Mouse (Mus musculus): ENCODE measurements around the gene Ifngr2. TPM values are rescaled to one million over a fixed set of nuclear protein-coding genes. Genes with fewer than 3 reads are reported as not detected.

The Ifngr2 gene
- polyA plus RNA-seq, 1 experiment from 2014 or later = 44.0 TPM

DNA sequence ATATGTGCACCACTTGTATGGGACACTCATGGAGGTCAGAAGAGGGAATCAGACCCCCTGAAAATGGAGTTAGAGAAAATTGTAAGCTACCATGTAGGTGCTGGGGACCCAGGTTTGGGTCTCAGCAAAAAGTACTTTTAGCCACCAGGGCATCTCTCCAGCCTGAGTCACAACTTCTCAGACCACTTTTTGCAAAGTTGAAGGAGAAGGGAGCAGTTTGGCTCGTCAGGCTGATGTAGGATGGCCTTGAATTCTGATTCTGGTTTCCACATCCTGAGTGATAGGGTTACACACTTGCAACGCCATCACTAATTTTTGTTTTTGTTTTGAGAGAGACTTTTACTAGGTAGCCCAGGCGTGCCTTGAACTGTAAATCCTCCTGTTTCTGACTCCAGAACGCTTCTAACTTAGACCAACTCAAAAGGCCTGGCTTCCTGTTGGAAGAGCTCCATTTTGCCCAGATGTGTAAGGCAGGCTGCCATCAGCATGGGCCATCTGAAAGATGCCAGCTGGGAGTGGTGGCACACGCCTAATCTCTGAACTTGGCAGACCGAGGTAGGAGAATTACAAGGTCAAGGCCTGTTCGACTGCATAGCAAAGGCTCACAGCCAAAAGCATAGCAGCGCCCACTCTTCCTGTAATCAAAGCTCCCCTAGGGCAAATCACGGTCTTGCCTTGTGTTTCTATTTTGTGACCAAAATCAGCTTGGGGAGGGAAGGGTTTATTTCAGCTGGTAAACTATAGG, 62.8 kb downstream of the Ifngr2 start:
- Histone ChIP-seq H3K4me2 (replicated peaks; ENCODE audit: low read depth, low read length) (no peak overlapping the region), H3K27ac (ENCODE audit: low read length) (no peak overlapping the region), H3K27me3 (ENCODE audit: control insufficient read depth, insufficient read depth, low read length) (no peaks in the 10 kb centered on the region), H3K36me3 (ENCODE audit: control insufficient read depth, insufficient read depth, low read length) (no peaks in the 10 kb centered on the region), H3K4me1 (ENCODE audit: control insufficient read depth, insufficient read depth, low read length) (no peaks in the 10 kb centered on the region), H3K9ac (replicated peaks; ENCODE audit: low read depth, low read length) (no peak overlapping the region), H3K9me3 (ENCODE audit: control insufficient read depth, low read depth, low read length) (no peaks in the 10 kb centered on the region), H3K4me3 (ENCODE audit: low read depth, low read length) (no peak overlapping the region)
- WGBS = 63% methylated on average over 9 of the region's 9 CpGs
- ATAC-seq (ENCODE audit: insufficient number of reproducible peaks, insufficient read depth, low FRiP score, low read depth) = no peak

DNA sequence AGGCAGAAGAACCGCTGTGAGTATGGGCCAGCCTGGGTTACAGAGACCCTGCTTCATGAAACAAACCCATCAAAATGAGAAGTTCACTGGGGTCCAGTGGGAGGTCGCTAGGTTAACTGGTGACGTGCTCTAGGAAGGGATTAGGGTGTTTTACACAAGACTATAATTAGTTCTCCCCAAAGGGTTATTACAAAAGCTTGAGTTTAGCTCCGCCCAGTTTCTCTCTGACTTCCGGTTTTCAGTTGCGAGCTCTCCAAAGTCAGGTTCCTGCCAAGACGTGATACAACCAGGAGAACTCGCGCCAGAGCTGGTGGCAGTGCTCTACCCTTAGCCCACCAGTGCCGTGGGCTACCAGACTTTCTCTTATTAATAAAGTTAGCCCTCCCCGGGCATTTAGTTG, 64.4 kb downstream of the Ifngr2 start:
- Histone ChIP-seq H3K9me3 (ENCODE audit: control insufficient read depth, low read depth, low read length) (no peaks in the 10 kb centered on the region), H3K27ac (ENCODE audit: low read length) (no peak overlapping the region), H3K36me3 (ENCODE audit: control insufficient read depth, insufficient read depth, low read length) (no peaks in the 10 kb centered on the region), H3K27me3 (ENCODE audit: control insufficient read depth, insufficient read depth, low read length) (no peaks in the 10 kb centered on the region), H3K4me2 (replicated peaks; ENCODE audit: low read depth, low read length) (no peak overlapping the region), H3K9ac (replicated peaks; ENCODE audit: low read depth, low read length) (no peak overlapping the region), H3K4me1 (ENCODE audit: control insufficient read depth, insufficient read depth, low read length) (no peaks in the 10 kb centered on the region), H3K4me3 (ENCODE audit: low read depth, low read length) (no peak overlapping the region)
- WGBS = 72% methylated on average over 11 of the region's 11 CpGs
- ATAC-seq (ENCODE audit: insufficient number of reproducible peaks, insufficient read depth, low FRiP score, low read depth) = no peak

DNA sequence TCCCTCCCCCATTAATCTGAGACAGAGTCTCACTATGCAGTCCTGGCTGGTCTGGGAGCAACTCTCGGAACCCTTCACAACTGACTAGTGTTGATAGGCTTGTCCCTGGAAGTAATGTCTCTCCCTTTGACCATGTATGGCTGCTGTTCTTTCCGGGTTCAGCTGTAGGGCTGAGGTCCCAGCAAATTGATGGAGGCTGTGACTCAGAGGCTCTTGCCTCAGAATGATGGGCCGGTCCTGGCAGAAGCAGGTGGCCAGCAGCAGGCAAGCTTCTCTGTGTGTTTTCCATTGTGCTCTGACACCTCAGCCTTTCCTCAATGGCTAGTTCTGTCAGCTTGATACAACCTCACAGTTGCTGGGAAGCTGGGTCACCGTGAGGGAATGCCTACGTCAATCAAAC, 65.7 kb downstream of the Ifngr2 start:
- no peaks in the 10 kb centered on the region for H3K4me1 ChIP-seq (ENCODE audit: control insufficient read depth, insufficient read depth, low read length)
- no peaks in the 10 kb centered on the region for H3K9me3 ChIP-seq (ENCODE audit: control insufficient read depth, low read depth, low read length)
- no peaks in the 10 kb centered on the region for H3K27me3 ChIP-seq (ENCODE audit: control insufficient read depth, insufficient read depth, low read length)
- 61% methylated on average over 5 of the region's 5 CpGs for WGBS
- H3K4me3 ChIP-seq (ENCODE audit: low read depth, low read length) = no peak overlapping the region
- no peaks in the 10 kb centered on the region for H3K36me3 ChIP-seq (ENCODE audit: control insufficient read depth, insufficient read depth, low read length)
- no peak overlapping the region for H3K9ac ChIP-seq (replicated peaks; ENCODE audit: low read depth, low read length)
- H3K27ac ChIP-seq (ENCODE audit: low read length) = no peak overlapping the region
- no peak for ATAC-seq (ENCODE audit: insufficient number of reproducible peaks, insufficient read depth, low FRiP score, low read depth)
- H3K4me2 ChIP-seq (replicated peaks; ENCODE audit: low read depth, low read length) = no peak overlapping the region

DNA sequence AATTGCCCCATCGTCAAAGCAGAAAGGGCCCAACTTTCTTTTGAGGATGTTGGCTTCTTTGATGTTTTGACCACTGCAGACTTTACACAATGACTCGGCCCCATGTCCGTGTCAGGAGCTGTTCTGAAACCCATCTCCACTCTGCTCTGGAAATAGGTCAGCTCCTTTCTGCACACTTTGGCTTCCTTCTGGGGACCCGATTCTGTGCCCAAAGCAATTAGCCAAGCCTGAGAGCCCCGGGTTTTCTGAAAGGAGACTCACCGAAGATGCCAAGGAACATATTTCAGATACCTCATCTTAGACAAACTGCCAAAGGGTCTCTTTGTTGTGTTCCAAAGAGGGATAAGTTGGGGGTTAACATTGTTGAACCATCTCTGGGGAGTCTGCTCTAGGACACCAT, 67.7 kb downstream of the Ifngr2 start:
- H3K9ac ChIP-seq (replicated peaks; ENCODE audit: low read depth, low read length) = no peak overlapping the region
- H3K4me1 ChIP-seq (ENCODE audit: control insufficient read depth, insufficient read depth, low read length) = no peaks in the 10 kb centered on the region
- 83% methylated on average over 6 of the region's 6 CpGs for WGBS
- no peak overlapping the region for H3K4me2 ChIP-seq (replicated peaks; ENCODE audit: low read depth, low read length)
- no peaks in the 10 kb centered on the region for H3K9me3 ChIP-seq (ENCODE audit: control insufficient read depth, low read depth, low read length)
- no peak for ATAC-seq (ENCODE audit: insufficient number of reproducible peaks, insufficient read depth, low FRiP score, low read depth)
- H3K27me3 ChIP-seq (ENCODE audit: control insufficient read depth, insufficient read depth, low read length) = no peaks in the 10 kb centered on the region
- H3K27ac ChIP-seq (ENCODE audit: low read length) = no peak overlapping the region
- no peak overlapping the region for H3K4me3 ChIP-seq (ENCODE audit: low read depth, low read length)
- no peaks in the 10 kb centered on the region for H3K36me3 ChIP-seq (ENCODE audit: control insufficient read depth, insufficient read depth, low read length)

Small RNAs within 50 kb of the gene (microRNA-seq; reads per million reads assigned to microRNA genes)
- gene Mir6367 = not detected

Other genes with a start within 250 kb of the Ifngr2 start
- gene Ifnar2, start 174.3 kb upstream of the Ifngr2 start, polyA plus RNA-seq (2014; fragmentation: Nextera tagmentation; extraction: Ambion mirVana) = 50.8 and 51.3 TPM in 2 replicates
- gene Gm21970, start 155.4 kb upstream of the Ifngr2 start, polyA plus RNA-seq (2014; fragmentation: Nextera tagmentation; extraction: Ambion mirVana) = not detected in 2 replicates
- 33.0 and 34.1 TPM in 2 replicates for gene Il10rb, start 140.9 kb upstream of the Ifngr2 start, polyA plus RNA-seq (2014; fragmentation: Nextera tagmentation; extraction: Ambion mirVana)
- 61.7 and 63.9 TPM in 2 replicates for gene Ifnar1, start 61.8 kb upstream of the Ifngr2 start, polyA plus RNA-seq (2014; fragmentation: Nextera tagmentation; extraction: Ambion mirVana)
- 29.7 and 33.3 TPM in 2 replicates for gene Tmem50b, start 50.7 kb downstream of the Ifngr2 start, polyA plus RNA-seq (2014; fragmentation: Nextera tagmentation; extraction: Ambion mirVana)
- gene Dnajc28, start 72.0 kb downstream of the Ifngr2 start, polyA plus RNA-seq (2014; fragmentation: Nextera tagmentation; extraction: Ambion mirVana) = 2.7 and 4.1 TPM in 2 replicates
- 95.8 and 114 TPM in 2 replicates for gene Gart, start 99.9 kb downstream of the Ifngr2 start, polyA plus RNA-seq (2014; fragmentation: Nextera tagmentation; extraction: Ambion mirVana)
- 181 and 182 TPM in 2 replicates for gene Son, start 100.4 kb downstream of the Ifngr2 start, polyA plus RNA-seq (2014; fragmentation: Nextera tagmentation; extraction: Ambion mirVana)
- 22.9 and 26.2 TPM in 2 replicates for gene Donson, start 141.7 kb downstream of the Ifngr2 start, polyA plus RNA-seq (2014; fragmentation: Nextera tagmentation; extraction: Ambion mirVana)
- gene Cryzl1, start 181.9 kb downstream of the Ifngr2 start, polyA plus RNA-seq (2014; fragmentation: Nextera tagmentation; extraction: Ambion mirVana) = 82.1 and 88.9 TPM in 2 replicates
- 25.1 and 26.4 TPM in 2 replicates for gene Itsn1, start 182.2 kb downstream of the Ifngr2 start, polyA plus RNA-seq (2014; fragmentation: Nextera tagmentation; extraction: Ambion mirVana)

Measured in stomach, embryonic 14.5 days (tissue).